Mouse (Mus musculus): ENCODE results near the gene Ptprcap. TPM values are rescaled to one million over a fixed set of nuclear protein-coding genes. Genes with fewer than 3 reads are reported as not detected.

Gene Ptprcap
- 2.7 and 3.3 TPM in 2 replicates for polyA plus RNA-seq (2012; rRNA removed)

GRCm38 (mm10) chr19:4153232-4153654, at the start of gene Ptprcap:
Ptprcap (plus strand) TSS chr19:4153604.

DNA sequence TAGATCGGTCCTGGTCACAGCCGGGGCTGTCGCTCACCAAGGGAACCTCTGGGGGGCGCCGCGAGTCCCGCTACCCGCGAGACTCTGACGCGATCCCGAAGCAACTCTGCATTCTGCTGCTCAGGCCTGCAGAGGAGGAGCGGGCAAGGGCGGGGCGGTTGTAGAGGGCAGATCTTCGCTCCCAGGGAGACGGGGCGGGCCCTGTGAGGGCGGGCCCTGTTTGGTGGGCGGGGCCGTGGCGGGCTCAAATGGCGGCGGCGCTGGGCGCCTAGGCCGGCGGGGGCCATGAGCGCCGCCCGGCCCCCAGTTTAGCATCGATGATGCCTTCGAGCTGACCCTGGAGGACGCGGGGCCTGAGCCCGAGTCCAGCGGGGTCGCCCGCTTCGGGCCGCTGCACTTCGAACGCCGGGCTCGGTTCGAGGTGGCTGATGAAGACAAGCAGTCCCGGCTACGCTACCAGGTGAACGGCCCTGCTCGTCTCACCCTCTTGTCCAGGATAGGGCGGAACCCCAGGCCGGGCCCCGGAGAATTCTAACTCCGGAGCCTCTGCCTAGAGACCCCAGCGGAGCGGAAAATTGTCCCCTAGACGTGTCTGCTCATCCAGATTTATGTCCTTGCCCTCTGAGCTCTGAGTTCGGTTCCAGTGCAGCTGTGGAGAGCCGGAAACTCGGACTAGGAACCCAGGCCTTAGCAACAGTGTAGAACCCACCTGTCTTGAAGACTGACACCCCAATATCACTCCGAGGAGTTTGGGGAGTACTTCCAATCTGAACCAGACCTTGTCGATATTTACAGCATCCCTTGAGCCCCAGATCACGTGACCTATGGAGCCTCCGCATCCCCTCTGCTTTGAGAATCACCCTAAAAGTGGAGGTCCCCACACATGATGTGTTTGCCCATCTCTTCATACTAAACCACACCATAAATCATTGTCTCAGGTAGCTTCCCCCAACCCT, 27.4 kb upstream of the Ptprcap start, which contains the start of gene Aip:
Gene Aip, minus strand, starts transcription at position 118 of the 956 bp plus-strand sequence.

GRCm38 (mm10) chr19:4139446-4139845, 14.0 kb upstream of the Ptprcap start, which contains the start of gene Gpr152:
Gpr152 (plus strand) TSS chr19:4139787.

GRCm38 (mm10) chr19:4143759-4144268, 9.6 kb upstream of the Ptprcap start, which contains the start of gene Cabp4:
Cabp4 (minus strand) TSS chr19:4144033.

DNA sequence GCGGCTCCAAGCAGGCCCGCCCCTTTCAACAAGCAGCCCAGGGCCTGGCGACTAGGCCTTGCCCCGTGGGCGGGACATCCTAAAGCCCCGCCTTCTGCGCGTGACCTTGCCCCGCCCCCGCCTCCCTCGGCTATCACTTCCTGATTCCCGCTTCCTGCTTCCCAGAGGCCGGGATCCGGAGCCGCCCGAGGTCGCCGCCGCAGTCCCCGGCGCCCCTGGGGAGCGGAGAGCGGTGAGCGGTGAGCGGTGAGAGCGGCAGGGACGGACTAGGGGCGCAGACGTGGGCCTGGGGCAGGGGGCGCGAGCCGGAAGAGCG, 5.0 kb upstream of the Ptprcap start, which contains the start of gene Coro1b:
Gene Coro1b, plus strand, starts transcription at position 129 of the 316 bp plus-strand sequence.

DNA sequence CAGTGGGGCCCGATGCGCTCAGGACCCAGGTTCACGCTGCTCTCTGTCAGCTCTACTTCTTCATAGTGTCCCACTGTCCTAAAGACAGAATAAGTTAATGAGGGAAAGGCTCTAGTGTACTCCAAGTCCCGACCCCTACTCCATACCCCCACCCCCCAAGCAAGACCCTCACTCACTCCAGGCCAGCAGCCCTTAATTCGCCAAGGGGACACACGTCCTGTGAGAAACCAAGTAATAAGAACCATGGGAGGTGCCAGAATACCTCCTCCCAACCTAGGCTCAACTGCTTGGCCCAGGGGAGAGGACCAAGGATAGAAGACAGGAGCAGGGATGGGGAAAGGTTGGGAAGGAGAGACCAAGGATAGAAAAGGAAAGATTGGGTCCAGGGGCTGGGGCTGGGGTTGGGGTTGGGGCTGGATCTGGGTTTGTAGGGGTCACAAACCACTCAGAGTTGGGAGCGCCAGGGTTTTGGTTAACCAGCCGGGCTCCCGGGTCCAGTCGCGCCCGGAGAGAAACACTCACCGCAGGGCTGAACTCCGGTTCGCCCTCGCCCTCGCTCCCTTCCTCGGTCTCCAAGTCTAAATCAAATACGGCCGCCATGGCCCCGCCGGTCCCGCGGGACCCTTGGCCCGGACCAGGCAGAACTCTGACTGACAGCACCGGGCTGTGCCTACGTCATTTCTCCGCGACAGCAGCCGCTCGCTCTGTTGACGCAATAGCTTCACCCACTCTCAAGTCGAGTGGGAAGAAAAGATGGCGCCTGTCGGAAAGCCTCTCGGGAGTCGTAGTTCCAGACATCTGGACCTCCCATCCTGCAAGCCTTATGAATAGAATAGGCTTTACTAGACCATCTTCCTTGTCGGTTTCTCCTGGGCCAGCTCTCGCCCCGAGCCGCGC, 9.5 kb downstream of the Ptprcap start, which contains the start of gene Rps6kb2:
Gene Rps6kb2, minus strand, starts transcription at position 709 of the 897 bp plus-strand sequence.

DNA sequence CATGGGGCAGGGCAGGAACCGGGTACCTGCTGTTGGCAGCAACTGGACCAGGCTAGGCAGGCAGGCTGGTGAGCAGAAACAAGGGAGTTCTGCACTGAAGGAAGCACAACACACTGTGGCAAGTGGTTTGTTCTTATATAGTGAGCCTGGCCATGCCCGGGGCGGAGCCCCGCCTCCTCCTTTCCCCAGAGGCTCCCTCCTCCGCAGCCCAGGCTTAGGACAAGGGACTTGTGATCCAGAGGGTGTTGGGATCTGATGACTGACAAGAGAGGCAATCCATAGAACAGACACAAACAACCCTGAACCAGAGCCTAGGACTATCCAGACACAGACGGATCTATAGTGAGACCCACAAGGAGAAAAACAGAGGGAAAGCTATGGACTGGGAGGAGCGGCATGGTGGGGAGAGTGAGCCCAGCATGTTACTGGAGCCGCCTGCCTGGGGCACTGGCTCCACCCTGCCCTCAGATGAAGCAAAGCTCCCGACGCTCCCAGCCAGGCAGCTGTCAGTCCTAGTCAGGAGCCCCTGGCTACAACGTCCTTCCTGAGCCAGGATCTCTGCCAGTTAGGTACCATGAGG, 22.1 kb downstream of the Ptprcap start, which contains the start of gene Carns1:
Gene Carns1, minus strand, starts transcription at position 112 of the 580 bp plus-strand sequence.

GRCm38 (mm10) chr19:4190831-4191334, 37.5 kb downstream of the Ptprcap start, which contains the start of gene Tbc1d10c:
Tbc1d10c (minus strand) TSS chr19:4191284.

DNA sequence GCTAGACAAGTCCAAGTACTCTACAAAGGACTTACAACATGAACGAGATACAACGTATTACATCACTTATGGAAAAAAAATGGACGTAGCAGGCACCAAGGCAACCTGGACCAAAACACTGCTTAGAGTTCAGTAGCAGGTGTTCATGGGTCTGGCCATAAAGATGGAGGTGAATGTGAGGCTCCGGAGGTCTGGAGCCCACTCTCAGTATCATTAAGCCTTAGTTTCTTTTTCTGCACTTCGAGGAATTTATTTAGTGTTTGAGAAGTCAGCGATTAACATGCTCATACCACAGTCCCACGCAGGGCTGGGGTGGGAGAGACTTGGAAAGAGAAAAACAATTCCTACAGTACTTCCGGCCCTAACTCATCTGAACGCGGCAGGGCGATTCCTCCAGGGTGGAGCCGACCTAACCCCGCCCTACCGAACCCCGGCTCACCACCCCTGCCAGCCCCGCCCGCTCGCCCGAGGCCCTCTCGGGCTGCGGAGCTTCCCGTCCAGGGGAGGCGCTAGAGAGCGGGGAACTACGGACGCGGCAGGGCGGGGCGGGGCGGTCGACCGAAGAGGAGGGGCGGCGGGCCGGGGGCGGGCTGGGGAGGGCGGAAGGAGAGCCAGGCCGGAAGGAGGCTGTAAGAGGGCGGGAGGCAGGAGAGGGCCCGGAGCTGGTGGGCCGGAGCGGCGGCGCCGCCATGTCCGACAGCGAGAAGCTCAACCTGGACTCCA, 38.3 kb downstream of the Ptprcap start, which contains the start of gene Ppp1ca:
Gene Ppp1ca, plus strand, starts transcription at position 538 of the 723 bp plus-strand sequence.

GRCm38 (mm10) chr19:4201291-4201909, 48.0 kb downstream of the Ptprcap start, which contains the start of gene Rad9a:
Rad9a (minus strand) TSS chr19:4201662.

Other genes with a start within 250 kb of the Ptprcap start
- 65.9 and 66.2 TPM in 2 replicates for gene Tcirg1, start 246.5 kb upstream of the Ptprcap start, polyA plus RNA-seq (2012; rRNA removed)
- gene Ndufs8, start 240.8 kb upstream of the Ptprcap start, polyA plus RNA-seq (2012; rRNA removed), result 142 and 207 TPM in 2 replicates
- gene Aldh3b1, start 223.8 kb upstream of the Ptprcap start, polyA plus RNA-seq (2012; rRNA removed), result 0.60 and 0.68 TPM in 2 replicates
- gene Unc93b1, start 218.4 kb upstream of the Ptprcap start, polyA plus RNA-seq (2012; rRNA removed), result 8.5 and 11.6 TPM in 2 replicates
- gene Aldh3b3, start 195.0 kb upstream of the Ptprcap start, polyA plus RNA-seq (2012; rRNA removed), result not detected in 2 replicates
- gene Aldh3b2, start 181.3 kb upstream of the Ptprcap start, polyA plus RNA-seq (2012; rRNA removed), result 0.38 and 0.76 TPM in 2 replicates
- 2.2 and 3.4 TPM in 2 replicates for gene Acy3, start 167.0 kb upstream of the Ptprcap start, polyA plus RNA-seq (2012; rRNA removed)
- gene Tbx10, start 160.9 kb upstream of the Ptprcap start, polyA plus RNA-seq (2012; rRNA removed), result 0.11 and 0.15 TPM in 2 replicates
- 4.7 and 10.6 TPM in 2 replicates for gene Nudt8, start 153.0 kb upstream of the Ptprcap start, polyA plus RNA-seq (2012; rRNA removed)
- gene Gm49405, start 153.0 kb upstream of the Ptprcap start, polyA plus RNA-seq (2012; rRNA removed), result 2.9 and 4.4 TPM in 2 replicates
- gene Doc2g, start 150.3 kb upstream of the Ptprcap start, polyA plus RNA-seq (2012; rRNA removed), result 8.2 and 13.0 TPM in 2 replicates
- 153 and 167 TPM in 2 replicates for gene Ndufv1, start 140.8 kb upstream of the Ptprcap start, polyA plus RNA-seq (2012; rRNA removed)
- gene Gstp1, start 115.6 kb upstream of the Ptprcap start, polyA plus RNA-seq (2012; rRNA removed), result 218 and 263 TPM in 2 replicates
- 0.24 and 9.3 TPM in 2 replicates for gene Gstp2, start 107.6 kb upstream of the Ptprcap start, polyA plus RNA-seq (2012; rRNA removed)
- 0.98 and 2.2 TPM in 2 replicates for gene Gstp3, start 94.0 kb upstream of the Ptprcap start, polyA plus RNA-seq (2012; rRNA removed)
- 0.07 TPM in 1 of 2 replicates, not detected in the other for gene Cabp2, start 72.0 kb upstream of the Ptprcap start, polyA plus RNA-seq (2012; rRNA removed)
- gene Cdk2ap2, start 56.4 kb upstream of the Ptprcap start, polyA plus RNA-seq (2012; rRNA removed), result 33.8 and 35.4 TPM in 2 replicates
- 23.9 and 25.8 TPM in 2 replicates for gene Pitpnm1, start 53.6 kb upstream of the Ptprcap start, polyA plus RNA-seq (2012; rRNA removed)
- 53.3 and 100 TPM in 2 replicates for gene Aip, start 27.7 kb upstream of the Ptprcap start, polyA plus RNA-seq (2012; rRNA removed)
- 0.02 and 0.06 TPM in 2 replicates for gene Gpr152, start 13.8 kb upstream of the Ptprcap start, polyA plus RNA-seq (2012; rRNA removed)
- 0.05 and 0.11 TPM in 2 replicates for gene Cabp4, start 9.6 kb upstream of the Ptprcap start, polyA plus RNA-seq (2012; rRNA removed)
- gene Coro1b, start 5.0 kb upstream of the Ptprcap start, polyA plus RNA-seq (2012; rRNA removed), result 168 and 188 TPM in 2 replicates
- gene Rps6kb2, start 9.8 kb downstream of the Ptprcap start, polyA plus RNA-seq (2012; rRNA removed), result 51.0 and 60.7 TPM in 2 replicates
- gene Carns1, start 21.9 kb downstream of the Ptprcap start, polyA plus RNA-seq (2012; rRNA removed), result 3.5 and 4.1 TPM in 2 replicates
- 1.8 and 2.9 TPM in 2 replicates for gene Tbc1d10c, start 37.7 kb downstream of the Ptprcap start, polyA plus RNA-seq (2012; rRNA removed)
- gene Ppp1ca, start 38.5 kb downstream of the Ptprcap start, polyA plus RNA-seq (2012; rRNA removed), result 375 and 508 TPM in 2 replicates
- 37.9 and 54.0 TPM in 2 replicates for gene Rad9a, start 48.1 kb downstream of the Ptprcap start, polyA plus RNA-seq (2012; rRNA removed)
- gene Clcf1, start 60.6 kb downstream of the Ptprcap start, polyA plus RNA-seq (2012; rRNA removed), result 2.9 and 11.1 TPM in 2 replicates
- gene AC109138.7, start 60.8 kb downstream of the Ptprcap start, polyA plus RNA-seq (2012; rRNA removed), result not detected in 2 replicates
- gene Pold4, start 78.3 kb downstream of the Ptprcap start, polyA plus RNA-seq (2012; rRNA removed), result 11.8 and 19.7 TPM in 2 replicates
- 14.4 and 16.9 TPM in 2 replicates for gene Ssh3, start 115.6 kb downstream of the Ptprcap start, polyA plus RNA-seq (2012; rRNA removed)
- gene Ankrd13d, start 129.5 kb downstream of the Ptprcap start, polyA plus RNA-seq (2012; rRNA removed), result 16.2 and 18.8 TPM in 2 replicates
- gene Grk2, start 152.6 kb downstream of the Ptprcap start, polyA plus RNA-seq (2012; rRNA removed), result 71.3 and 119 TPM in 2 replicates
- 56.7 and 88.6 TPM in 2 replicates for gene Kdm2a, start 244.7 kb downstream of the Ptprcap start, polyA plus RNA-seq (2012; rRNA removed)